Mouse (Mus musculus) forebrain, embryonic 13.5 days (tissue): ENCODE data around the gene Zc3h7a. TPM values are rescaled to one million over a fixed set of nuclear protein-coding genes. Genes with fewer than 3 reads are reported as not detected.
"Not testable (repeated sequence)": the region's sequence is repeated elsewhere in the genome, so short reads cannot be mapped to it uniquely, and the experiment has no call there.

ENCODE experiments used
- ATAC-seq: fragments of 200-750 bp; cut with Nextera tagmentation; 2 replicates; pipeline ENCODE4 v1.8.0; 2017
- H3K27ac ChIP-seq: fragments of 300-500 bp; sonication (generic); 2 replicates; pipeline ENCODE4 v1.5.1; 2015; ENCODE audit warnings: inconsistent platforms, mild to moderate bottlenecking, moderate library complexity
- H3K27me3 ChIP-seq: fragments of 300-500 bp; sonication (generic); 2 replicates; pipeline ENCODE4 v1.6.1; 2015; ENCODE audit warnings: mild to moderate bottlenecking, inconsistent platforms
- H3K36me3 ChIP-seq: fragments of 300-500 bp; sonication (generic); 2 replicates; pipeline ENCODE4 v1.6.1; 2015; ENCODE audit warnings: mild to moderate bottlenecking, inconsistent platforms; ENCODE audit not compliant: poor library complexity, severe bottlenecking
- H3K4me1 ChIP-seq: fragments of 300-500 bp; sonication (generic); 2 replicates; pipeline ENCODE4 v1.6.1; 2015; ENCODE audit warnings: inconsistent platforms
- H3K4me2 ChIP-seq: fragments of 300-500 bp; sonication (generic); 2 replicates; pipeline ENCODE4 v1.6.1; 2015; ENCODE audit warnings: inconsistent platforms, mild to moderate bottlenecking, moderate library complexity
- H3K4me3 ChIP-seq: fragments of 300-500 bp; sonication (generic); 2 replicates; pipeline ENCODE4 v1.5.1; 2015; ENCODE audit warnings: mild to moderate bottlenecking, inconsistent platforms
- H3K9ac ChIP-seq: fragments of 300-500 bp; sonication (generic); 2 replicates; pipeline ENCODE4 v1.6.1; 2015; ENCODE audit warnings: mild to moderate bottlenecking, inconsistent platforms
- H3K9me3 ChIP-seq: fragments of 300-500 bp; sonication (generic); replicated peaks from 2 replicates; pipeline ENCODE4 v1.6.1; 2016; ENCODE audit warnings: inconsistent platforms
- WGBS: fragments of 180-500 bp; shearing (Covaris S2); methylation state at CpG from one replicate; pipeline ENCODE4 v1.1.7; 2015; 5-methylcytosine and 5-hydroxymethylcytosine counted together
- polyA plus RNA-seq: library from polyadenylated mRNA; unstranded; fragments of >200 nt; fragmentation: Nextera tagmentation; extraction: Ambion mirVana; gene quantifications from 2 replicates; pipeline ENCODE4 v1.2.1, GENCODE M21; 2015

Gene Zc3h7a
- polyA plus RNA-seq, 1 experiment from 2014 or later, result 75.4 TPM

DNA sequence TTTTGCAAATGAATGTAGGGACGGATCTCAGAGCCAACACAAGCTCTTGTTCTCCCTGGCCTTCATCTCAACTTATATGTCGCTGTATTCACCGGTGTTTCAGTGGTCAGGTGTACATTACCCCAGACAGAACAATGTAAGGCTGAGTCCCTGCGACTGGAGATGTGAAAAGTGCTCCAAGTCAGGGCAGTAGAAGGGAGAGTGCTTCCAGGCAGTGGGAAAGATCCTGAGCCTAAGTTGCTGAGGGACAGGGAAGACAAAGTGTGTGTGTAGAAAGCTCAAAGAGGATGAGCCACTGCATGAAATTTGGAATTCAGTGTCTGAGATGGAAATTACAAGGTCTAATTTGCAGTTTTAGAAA, 671 bp upstream of the Zc3h7a start:
- Histone ChIP-seq H3K4me3 (peak overlapping the region; percentile 88), H3K27ac (no peak overlapping the region), H3K9ac (peak overlapping the region; percentile 88), H3K4me2 (peak overlapping the region; percentile 85), H3K27me3 (no peaks in the 10 kb centered on the region; the same call in 1 of the 2 replicates), H3K9me3 (no peaks in the 10 kb centered on the region), H3K4me1 (peaks cover 17% of the 10 kb centered on the region), H3K36me3 (no peaks in the 10 kb centered on the region)
- no peak for ATAC-seq
- WGBS, result 4% methylated on average over 4 of the region's 4 CpGs

- peak overlapping the region; percentile 85 for H3K4me2 ChIP-seq
- peaks cover 17% of the 10 kb centered on the region for H3K4me1 ChIP-seq
- H3K4me3 ChIP-seq, result peak overlapping the region; percentile 88
- no peaks in the 10 kb centered on the region for H3K9me3 ChIP-seq
- peak overlapping the region; percentile 86 for H3K27ac ChIP-seq
- peak overlapping the region; percentile 88 for H3K9ac ChIP-seq
- no peaks in the 10 kb centered on the region; the same call in 1 of the 2 replicates for H3K27me3 ChIP-seq
- no peaks in the 10 kb centered on the region for H3K36me3 ChIP-seq
- ATAC-seq, result peak; percentile 61
- under 1% methylated on average over 63 of the region's 72 CpGs for WGBS
Measured at GRCm38 (mm10) chr16:11175489-11176207, 545 bp downstream of the Zc3h7a start.

GRCm38 (mm10) chr16:11175100-11175488, 1.1 kb downstream of the Zc3h7a start:
- H3K36me3 ChIP-seq, result no peaks in the 10 kb centered on the region
- no peaks in the 10 kb centered on the region; the same call in 1 of the 2 replicates for H3K27me3 ChIP-seq
- H3K4me3 ChIP-seq, result peak overlapping the region; percentile 88
- H3K9ac ChIP-seq, result peak overlapping the region; percentile 88
- H3K9me3 ChIP-seq, result no peaks in the 10 kb centered on the region
- WGBS, result 15% methylated on average over 9 of the region's 9 CpGs
- peak overlapping the region; percentile 85 for H3K4me2 ChIP-seq
- no peak overlapping the region for H3K27ac ChIP-seq
- ATAC-seq, result no peak
- peaks cover 17% of the 10 kb centered on the region for H3K4me1 ChIP-seq

DNA sequence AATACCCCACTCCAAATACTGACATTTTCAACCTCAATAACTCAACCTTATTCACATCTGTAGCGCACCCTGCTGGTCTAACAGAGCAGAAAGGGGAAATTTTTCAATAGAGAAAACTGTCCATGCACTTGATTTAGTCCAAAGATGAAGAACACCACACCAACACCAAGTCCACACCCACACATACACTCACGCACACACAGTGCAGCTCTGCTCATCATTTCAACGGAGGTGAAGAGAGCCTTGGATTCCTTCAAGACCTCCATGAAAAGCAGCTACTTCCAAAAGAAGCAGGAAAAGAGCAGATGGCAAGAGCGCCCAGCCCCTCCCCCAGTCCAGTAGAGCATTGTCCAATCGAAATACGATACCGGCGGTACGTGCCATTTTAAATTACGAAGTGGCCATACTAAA, 1.5 kb downstream of the Zc3h7a start:
- Histone ChIP-seq H3K27me3 (no peaks in the 10 kb centered on the region; the same call in 1 of the 2 replicates), H3K27ac (no peak overlapping the region), H3K4me1 (peaks cover 17% of the 10 kb centered on the region), H3K9me3 (no peaks in the 10 kb centered on the region), H3K4me2 (peak overlapping the region; percentile 85), H3K9ac (peak overlapping the region; percentile 88), H3K36me3 (no peaks in the 10 kb centered on the region), H3K4me3 (peak overlapping the region; percentile 88)
- peak; percentile 12; the same call in 1 of the 2 replicates for ATAC-seq
- WGBS, result 7% methylated on average over 10 of the region's 10 CpGs

DNA sequence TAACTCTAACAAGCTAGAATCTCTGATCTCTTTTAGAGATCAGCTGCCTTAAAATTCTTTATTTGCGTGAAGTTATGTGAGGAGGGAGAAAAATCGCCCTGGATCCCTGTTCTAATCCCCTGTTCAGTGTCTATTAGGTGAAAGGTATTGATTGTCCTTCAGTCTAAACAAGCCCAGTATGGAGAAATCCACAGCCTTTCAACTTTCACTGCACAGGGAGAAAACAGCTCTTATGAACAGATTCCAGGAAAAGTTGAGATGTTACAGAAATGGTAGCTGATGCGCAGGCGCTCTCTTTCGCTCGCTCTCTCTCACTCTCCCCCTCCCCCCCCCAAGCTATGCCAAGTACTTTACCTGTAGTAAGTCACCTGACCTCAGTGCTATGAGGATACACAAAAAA, 4.5 kb downstream of the Zc3h7a start:
- Histone ChIP-seq H3K27me3 (no peaks in the 10 kb centered on the region), H3K36me3 (no peaks in the 10 kb centered on the region), H3K9me3 (no peaks in the 10 kb centered on the region), H3K4me1 (peaks cover 12% of the 10 kb centered on the region), H3K4me2 (no peak overlapping the region), H3K9ac (no peak overlapping the region), H3K27ac (no peak overlapping the region), H3K4me3 (no peak overlapping the region)
- WGBS, result 86% methylated on average over 6 of the region's 6 CpGs
- no peak for ATAC-seq

DNA sequence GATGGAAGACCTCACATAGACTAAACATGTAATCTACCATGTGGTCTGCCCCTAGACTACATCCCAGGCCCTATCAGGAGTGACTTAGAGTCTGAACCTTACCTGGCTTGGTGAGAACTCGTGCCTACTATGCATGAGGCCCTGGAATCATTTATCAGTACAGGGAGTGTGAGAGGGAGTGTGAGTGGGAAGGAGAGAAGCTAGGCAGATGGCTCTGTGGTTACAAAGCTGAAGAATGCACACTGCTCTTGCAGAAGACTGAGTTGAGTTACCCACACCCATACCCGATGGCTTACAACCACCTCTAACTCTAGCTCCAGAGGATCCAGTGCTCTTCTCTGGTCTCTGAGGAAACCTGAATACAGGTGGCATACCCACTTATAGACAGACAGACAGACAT, 9.8 kb downstream of the Zc3h7a start:
- Histone ChIP-seq H3K4me3 (no peak overlapping the region), H3K9ac (no peak overlapping the region), H3K27me3 (no peaks in the 10 kb centered on the region), H3K9me3 (no peaks in the 10 kb centered on the region), H3K4me2 (no peak overlapping the region), H3K4me1 (no peaks in the 10 kb centered on the region), H3K27ac (no peak overlapping the region), H3K36me3 (peaks cover 20% of the 10 kb centered on the region)
- ATAC-seq, result no peak
- 89% methylated on average over 2 of the region's 2 CpGs for WGBS

DNA sequence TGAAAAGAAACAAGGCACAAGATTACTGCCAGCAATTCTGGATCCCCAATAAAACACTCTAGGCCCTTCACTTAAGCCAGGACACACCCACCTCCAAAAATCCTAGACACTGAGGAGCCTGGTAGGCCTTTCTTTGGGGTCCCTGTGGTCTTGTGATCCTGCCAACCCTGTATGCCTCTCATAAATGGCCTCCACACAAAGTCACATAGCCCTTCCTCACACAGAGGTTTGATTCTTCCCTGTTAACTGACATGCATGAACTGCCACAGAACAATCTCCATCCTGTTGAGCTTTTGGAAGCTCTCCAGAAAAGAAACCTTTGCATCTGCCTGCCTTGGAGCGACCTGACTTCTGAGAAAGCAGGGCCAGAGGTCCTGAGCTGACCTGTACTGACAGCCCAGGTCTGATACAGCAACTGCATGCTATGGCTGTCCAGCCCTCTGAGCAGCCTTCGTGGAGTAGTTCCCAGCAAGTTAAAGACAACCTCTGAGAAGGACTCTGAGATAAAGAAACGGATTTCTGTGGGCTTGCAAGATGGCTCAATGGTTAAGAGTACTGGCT, 11.4 kb downstream of the Zc3h7a start:
- no peak for ATAC-seq
- no peak overlapping the region for H3K4me2 ChIP-seq
- WGBS, result 85% methylated on average over 3 of the region's 3 CpGs
- H3K4me1 ChIP-seq, result no peaks in the 10 kb centered on the region
- H3K36me3 ChIP-seq, result peaks cover 28% of the 10 kb centered on the region
- H3K27ac ChIP-seq, result no peak overlapping the region
- H3K27me3 ChIP-seq, result no peaks in the 10 kb centered on the region
- H3K9me3 ChIP-seq, result no peaks in the 10 kb centered on the region
- no peak overlapping the region for H3K9ac ChIP-seq
- no peak overlapping the region for H3K4me3 ChIP-seq

- H3K27me3 ChIP-seq, H3K4me2 ChIP-seq, H3K4me3 ChIP-seq, H3K4me1 ChIP-seq, H3K9me3 ChIP-seq, H3K27ac ChIP-seq, ATAC-seq, H3K9ac ChIP-seq: not testable (repeated sequence)
- H3K36me3 ChIP-seq, result peaks cover 69% of the 10 kb centered on the region
- 89% methylated on average over 3 of the region's 3 CpGs for WGBS
Measured at GRCm38 (mm10) chr16:11157721-11158120, 18.5 kb downstream of the Zc3h7a start.

DNA sequence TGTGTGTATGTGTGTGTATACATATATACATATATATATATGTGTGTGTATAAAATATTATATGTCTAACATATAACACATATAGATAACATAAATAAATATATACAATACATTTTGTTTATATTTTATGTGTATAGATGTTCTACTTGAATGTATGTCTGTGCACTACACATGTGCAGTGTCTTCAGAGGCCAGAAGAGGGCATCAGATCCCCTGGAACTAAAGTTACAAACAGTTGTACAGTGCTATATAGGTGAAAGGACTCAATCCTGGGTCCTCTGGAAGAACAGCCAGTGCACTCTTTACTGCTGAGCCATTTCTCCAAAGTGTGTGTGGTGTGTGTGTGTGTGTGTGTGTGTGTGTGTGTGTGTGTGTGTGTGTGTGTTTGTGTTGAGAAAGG, 21.7 kb downstream of the Zc3h7a start:
- H3K27me3 ChIP-seq, result no peaks in the 10 kb centered on the region
- H3K9ac ChIP-seq, result no peak overlapping the region
- H3K9me3 ChIP-seq, result no peaks in the 10 kb centered on the region
- no peak overlapping the region for H3K4me2 ChIP-seq
- no peak for ATAC-seq
- no peak overlapping the region for H3K27ac ChIP-seq
- H3K4me1 ChIP-seq, result no peaks in the 10 kb centered on the region
- peaks cover 69% of the 10 kb centered on the region for H3K36me3 ChIP-seq
- no peak overlapping the region for H3K4me3 ChIP-seq

DNA sequence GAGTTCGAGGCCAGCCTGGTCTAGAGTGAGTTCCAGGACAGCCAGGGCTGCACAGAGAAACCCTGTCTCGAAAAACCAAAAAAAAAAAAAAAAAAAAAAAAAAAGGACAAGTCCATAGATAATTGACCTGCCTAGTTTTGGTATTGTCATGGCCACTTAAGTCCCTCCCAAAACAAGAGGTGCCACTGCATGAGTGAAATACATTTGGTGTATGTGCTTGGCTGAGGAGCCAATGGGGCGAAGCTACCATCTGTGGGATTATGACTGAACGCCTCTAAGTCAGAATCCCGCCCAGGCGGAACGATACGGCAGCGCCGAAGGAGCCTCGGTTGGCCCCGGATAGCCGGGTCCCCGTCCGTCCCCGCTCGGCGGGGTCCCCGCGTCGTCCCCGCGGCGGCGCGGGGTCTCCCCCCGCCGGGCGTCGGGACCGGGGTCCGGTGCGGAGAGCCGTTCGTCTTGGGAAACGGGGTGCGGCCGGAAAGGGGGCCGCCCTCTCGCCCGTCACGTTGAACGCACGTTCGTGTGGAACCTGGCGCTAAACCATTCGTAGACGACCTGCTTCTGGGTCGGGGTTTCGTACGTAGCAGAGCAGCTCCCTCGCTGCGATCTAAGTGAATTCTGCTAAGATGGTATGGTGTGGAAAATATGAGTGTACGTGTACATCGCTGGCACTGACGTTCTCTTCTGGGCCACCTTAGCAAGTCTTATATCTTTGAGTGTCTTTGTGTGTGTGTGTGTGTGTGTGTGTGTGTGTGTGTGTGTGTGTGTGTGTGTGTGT, 32.3 kb downstream of the Zc3h7a start:
- H3K4me1 ChIP-seq, H3K4me3 ChIP-seq, H3K27ac ChIP-seq, H3K9ac ChIP-seq, H3K27me3 ChIP-seq, ATAC-seq, H3K9me3 ChIP-seq: not testable (repeated sequence)
- Histone ChIP-seq H3K4me2 (0 out of 2 replicates have a peak overlapping the region, but pooled peaks have one; percentile 17), H3K36me3 (peaks cover 62% of the 10 kb centered on the region)
- 16% methylated on average over 56 of the region's 56 CpGs for WGBS

GRCm38 (mm10) chr16:11134348-11135344, 41.5 kb downstream of the Zc3h7a start, which contains the start of gene Txndc11:
Txndc11 (minus strand) TSS chr16:11134650.
- H3K4me3 ChIP-seq, result peak within 1 kb of the TSS; percentile 89
- peak within 1 kb of the TSS; percentile 80 for H3K4me2 ChIP-seq
- H3K9ac ChIP-seq, result peak within 1 kb of the TSS; percentile 92
- peaks cover 25% of the 10 kb centered on the region for H3K4me1 ChIP-seq
- no peaks in the 10 kb centered on the region for H3K9me3 ChIP-seq
- ATAC-seq, result peak; percentile 99
- under 1% methylated on average over 80 of the region's 80 CpGs for WGBS
- H3K27ac ChIP-seq, result peak within 1 kb of the TSS; percentile 89
- H3K36me3 ChIP-seq, result peaks cover 25% of the 10 kb centered on the region
- no peaks in the 10 kb centered on the region for H3K27me3 ChIP-seq
